Mouse (Mus musculus): ENCODE results near the gene Dcdc2c.

The Dcdc2c gene

GRCm38 (mm10) chr12:28436536-28436935, 115.7 kb downstream of the Dcdc2c start:
- DNase-seq: no peak

- DNase-seq: no peak
Observed at GRCm38 (mm10) chr12:28432729-28433067, 119.5 kb downstream of the Dcdc2c start.

GRCm38 (mm10) chr12:28431832-28432728, 120.1 kb downstream of the Dcdc2c start:
- peak in 1 of 2 experiments; percentile 1 for DNase-seq

- no peak for DNase-seq
Observed at GRCm38 (mm10) chr12:28429856-28430255, 122.3 kb downstream of the Dcdc2c start.

GRCm38 (mm10) chr12:28416957-28417356, 135.2 kb downstream of the Dcdc2c start:
- no peak for DNase-seq

GRCm38 (mm10) chr12:28407656-28408405, 144.4 kb downstream of the Dcdc2c start:
- no peak for DNase-seq

GRCm38 (mm10) chr12:28402256-28402655, 149.9 kb downstream of the Dcdc2c start:
- no peak for DNase-seq

- no peak for DNase-seq
Observed at GRCm38 (mm10) chr12:28401372-28401771, 150.8 kb downstream of the Dcdc2c start.

- DNase-seq: no peak
Observed at GRCm38 (mm10) chr12:28392129-28392528, 160.1 kb downstream of the Dcdc2c start.

Data from B cell, adult 2 months (primary cell).